Mouse (Mus musculus) heart, postnatal 36 days (tissue): Measurements from ENCODE around the gene Gm21987. TPM values are rescaled to one million over a fixed set of nuclear protein-coding genes. Genes with fewer than 3 reads are reported as not detected.
"Not testable (repeated sequence)": the region's sequence is repeated elsewhere in the genome, so short reads cannot be mapped to it uniquely, and the experiment has no call there.

Source experiments
- DNase-seq, 2 experiments: peaks; one replicate each; pipeline ENCODE4 v3.0.0; 2021 to 2022
- intact Hi-C: fragments of 180-260 bp; cut with DNase I; formaldehyde crosslinking; loops from one replicate; pipeline ENCODE4 v1.15.1; 2025
- total RNA-seq, 2 experiments: library from RNA; stranded (reverse); gene quantifications; 2 replicates each; pipeline ENCODE4 v1.2.3; 2021

Gm21987 gene
- total RNA-seq = not detected

DNA sequence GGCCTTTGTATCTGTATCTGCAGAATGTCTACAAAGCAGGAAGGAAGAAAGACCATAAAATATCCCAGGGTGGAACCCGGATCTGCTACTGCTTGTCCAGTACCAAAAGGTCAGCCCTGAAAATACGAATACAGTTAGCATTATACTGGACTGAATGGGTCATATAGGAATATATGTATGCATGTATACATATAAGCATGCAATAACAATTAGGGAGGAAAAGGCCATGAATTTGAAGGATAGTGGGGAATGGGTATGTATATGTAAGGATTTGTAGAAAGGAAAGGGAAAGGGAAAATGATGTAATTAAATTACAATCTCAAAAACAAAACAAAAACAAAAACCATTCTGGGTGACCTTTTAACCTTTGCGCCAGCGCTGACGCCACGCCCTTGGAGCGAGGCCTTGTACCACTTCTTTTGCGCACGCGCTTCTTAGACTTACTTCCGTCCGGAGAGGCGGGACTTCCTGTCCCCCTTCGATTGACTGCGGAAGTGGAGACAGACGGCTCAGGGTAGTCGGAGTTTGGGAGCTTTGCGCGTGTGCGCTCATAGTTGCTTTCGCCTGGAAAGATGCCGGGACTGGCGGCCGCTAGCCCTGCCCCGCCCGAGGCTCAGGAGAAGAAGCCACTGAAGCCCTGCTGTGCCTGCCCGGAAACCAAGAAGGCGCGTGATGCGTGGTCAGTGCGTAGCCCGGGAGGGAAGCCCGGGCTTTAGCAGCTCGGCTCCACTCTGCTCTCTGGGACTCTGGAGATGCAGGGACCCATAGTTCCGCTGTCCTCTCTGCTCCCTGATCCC lies at the start of gene Gm21987, which contains the start of gene Cox17:
Gm21987 (plus strand) TSS at position 512 of the 797 bp plus-strand sequence.
Cox17 (plus strand) TSS at position 463 of the 797 bp plus-strand sequence.
- DNase-seq = peak; percentile 93 to 94
- intact Hi-C loops = loop anchor here (1.0 to 10.0 kb wide), 2 partner anchors 106 to 378 kb away; partner anchors contain the start of gene Adprh

DNA sequence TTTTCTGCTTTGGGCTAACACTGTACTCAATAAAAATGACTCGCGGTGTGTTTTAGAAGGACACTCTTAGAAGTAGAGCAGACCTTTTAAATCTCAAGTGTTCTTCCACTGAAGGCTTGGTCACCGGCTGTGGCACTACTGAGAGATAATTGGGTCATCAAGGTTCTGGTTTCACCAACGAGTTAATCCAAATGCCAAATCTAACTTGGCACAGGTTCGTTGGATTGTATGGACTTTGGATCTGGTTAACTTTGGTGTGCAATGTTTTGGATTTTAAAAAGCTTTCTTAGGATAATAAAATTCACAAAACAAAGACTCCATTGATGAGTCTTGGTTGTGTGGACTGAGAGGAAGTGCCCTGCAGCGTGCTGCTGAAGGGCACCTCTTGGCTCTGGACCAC lies 48.4 kb upstream of the Gm21987 start:
- no peak for DNase-seq
- intact Hi-C loops = no loop called here

DNA sequence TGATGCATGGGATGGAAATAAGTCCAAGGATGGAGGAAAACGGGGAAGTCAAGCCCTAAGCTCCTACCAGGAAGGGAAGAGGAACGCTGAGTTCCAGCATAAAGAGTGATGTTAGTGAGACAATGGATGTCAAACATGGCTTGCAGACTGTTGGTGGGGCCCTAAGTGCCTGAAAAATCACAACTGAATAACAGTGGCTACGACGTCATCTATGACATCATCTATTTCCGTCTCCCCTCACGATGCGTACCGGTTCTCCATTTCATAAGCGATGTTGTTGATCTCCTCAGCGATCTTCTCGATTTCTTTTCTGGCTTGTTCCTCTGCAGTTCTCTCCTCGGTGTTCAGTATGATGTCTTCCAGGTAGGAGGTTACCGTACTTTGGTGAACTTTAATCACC lies 44.5 kb upstream of the Gm21987 start:
- DNase-seq = no peak
- intact Hi-C loops = no loop called here

- intact Hi-C loops = no loop called here
- peak; percentile 14 to 32 for DNase-seq
Observed at GRCm38 (mm10) chr16:38304460-38305194, 42.2 kb upstream of the Gm21987 start.

DNA sequence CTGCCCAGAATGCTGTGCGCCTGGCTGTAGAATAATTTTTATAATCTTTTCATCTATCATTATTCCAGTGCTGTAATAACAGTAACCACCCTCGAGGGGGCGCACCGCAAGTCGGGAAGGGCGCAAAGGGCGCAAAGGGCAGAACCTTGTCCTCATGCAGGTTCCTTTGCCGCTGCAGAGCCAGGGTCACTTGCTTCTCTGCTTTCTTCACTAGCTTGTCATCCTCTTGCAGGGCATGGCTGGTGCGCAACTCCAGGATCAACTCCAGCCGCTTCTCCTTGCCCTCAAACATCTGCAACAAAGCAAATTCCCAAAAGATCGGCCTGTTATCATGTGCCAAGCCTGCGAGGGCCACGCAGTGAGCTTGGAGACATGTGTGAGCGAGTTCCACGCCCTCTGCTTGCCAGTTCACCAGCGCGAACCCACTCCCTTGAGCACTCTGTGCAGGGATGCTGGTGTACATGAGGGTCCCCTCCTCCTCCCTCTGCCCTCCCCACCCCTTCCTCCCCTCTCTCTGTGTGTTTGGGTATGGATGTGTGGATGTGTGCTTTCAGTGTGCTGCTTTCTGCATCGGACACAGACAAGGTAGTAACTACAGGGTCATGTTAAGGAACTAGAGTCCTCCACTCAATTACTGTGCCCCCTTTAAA lies 40.1 kb upstream of the Gm21987 start:
- intact Hi-C loops = no loop called here
- DNase-seq = no peak

DNA sequence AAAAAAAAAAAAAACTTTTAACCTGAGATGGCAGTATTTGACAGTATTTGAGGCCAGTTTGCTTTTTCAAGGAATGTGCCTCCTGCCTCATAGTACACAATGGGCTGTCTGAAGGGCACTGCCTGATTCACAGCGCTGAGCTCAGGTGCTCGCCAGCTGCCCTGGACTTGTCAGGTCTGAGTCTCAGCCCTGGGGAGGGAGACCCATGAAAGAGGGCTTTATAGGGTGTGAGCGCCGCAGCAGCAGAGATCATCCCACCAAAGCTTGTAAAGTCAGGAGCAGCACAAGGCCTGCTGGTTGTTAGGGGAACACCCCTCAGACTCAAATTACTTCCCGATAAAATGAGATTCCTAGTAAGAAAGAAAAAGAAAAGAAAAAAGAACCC lies 39.6 kb upstream of the Gm21987 start:
- no peak for DNase-seq
- intact Hi-C loops = no loop called here

- DNase-seq = no peak
- intact Hi-C loops = no loop called here
Observed at GRCm38 (mm10) chr16:38307651-38308050, 39.2 kb upstream of the Gm21987 start.

DNA sequence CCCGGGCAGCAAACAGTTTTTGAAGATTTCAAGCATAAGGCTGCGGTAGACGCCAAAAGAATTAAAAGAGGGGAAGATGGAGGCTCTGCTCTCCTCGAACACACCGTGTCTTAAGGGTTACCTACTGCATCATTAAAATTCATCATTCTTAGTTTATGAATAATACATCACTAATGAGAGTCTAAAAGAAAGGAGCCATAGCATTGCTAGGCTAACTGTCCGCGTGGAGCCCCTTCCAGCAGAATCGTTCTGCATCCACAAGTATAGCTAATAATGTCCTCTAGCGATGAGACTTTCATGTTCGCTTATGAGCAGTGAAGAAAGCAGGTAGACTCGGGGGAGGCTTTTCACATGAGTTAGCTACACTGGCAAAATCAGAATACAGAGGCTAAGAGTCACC lies 38.6 kb upstream of the Gm21987 start:
- no peak for DNase-seq
- intact Hi-C loops = no loop called here

DNA sequence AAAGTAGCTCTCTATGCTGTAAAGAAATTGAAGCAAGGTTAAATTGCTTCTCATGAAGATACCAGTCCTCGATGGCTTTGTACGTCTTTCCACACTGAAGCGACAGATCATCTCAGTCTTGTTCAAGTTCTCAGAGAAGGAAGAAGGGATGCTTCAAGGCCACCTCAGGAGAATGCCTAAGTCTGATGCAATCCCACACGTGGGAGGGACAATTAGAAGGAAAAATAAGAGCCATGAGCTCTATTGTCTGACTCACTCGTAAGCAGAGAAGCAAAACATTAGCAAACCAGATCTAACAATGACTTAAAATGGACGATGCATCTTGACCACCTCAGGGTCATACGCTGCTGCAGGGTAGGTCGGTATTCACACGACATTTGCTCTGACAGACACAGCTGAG lies 28.3 kb upstream of the Gm21987 start:
- DNase-seq = no peak
- intact Hi-C loops = no loop called here

DNA sequence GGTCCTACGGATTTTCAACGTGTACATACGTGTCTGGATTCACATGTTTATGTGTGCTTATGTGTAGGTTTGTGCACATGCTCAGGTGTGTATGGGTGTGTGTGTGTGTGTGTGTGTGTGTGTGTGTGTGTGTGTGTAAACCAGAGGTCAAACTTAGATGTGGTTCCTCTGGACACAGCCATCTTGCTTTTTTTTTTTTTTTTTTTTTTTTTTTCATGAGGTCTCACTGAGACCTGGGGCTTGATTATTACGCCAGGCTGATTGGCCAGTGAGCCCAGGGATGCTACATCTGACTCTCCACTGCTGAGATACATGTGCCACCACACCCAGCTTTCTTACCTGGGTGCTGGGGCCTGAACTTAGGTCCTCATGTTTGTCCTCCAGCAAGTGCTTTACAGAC lies 27.8 kb upstream of the Gm21987 start:
- intact Hi-C loops = no loop called here
- no peak for DNase-seq

DNA sequence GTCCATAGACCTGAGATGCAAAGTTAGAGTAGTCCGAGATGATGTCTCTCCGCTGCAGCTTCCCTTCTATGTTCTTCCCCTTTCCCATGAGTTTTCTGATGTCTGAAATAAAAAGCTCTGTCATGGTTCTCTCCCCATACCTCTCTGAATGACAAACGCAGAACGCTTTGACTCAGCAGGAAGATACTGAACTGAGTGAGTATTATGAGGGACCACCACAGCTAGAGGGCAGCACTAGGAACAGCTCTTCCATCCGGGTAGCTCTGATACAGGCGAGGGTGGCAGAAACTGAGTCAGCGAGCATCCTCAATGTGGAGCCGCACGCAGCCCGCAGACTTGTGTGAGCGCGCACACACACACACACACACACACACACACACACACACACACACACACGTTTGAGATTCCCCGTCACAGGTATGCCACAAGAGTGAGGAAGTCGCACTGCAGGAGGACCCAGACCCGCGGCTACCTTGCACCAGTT lies 25.3 kb upstream of the Gm21987 start:
- intact Hi-C loops = no loop called here
- peak; percentile 27 to 43 for DNase-seq

DNA sequence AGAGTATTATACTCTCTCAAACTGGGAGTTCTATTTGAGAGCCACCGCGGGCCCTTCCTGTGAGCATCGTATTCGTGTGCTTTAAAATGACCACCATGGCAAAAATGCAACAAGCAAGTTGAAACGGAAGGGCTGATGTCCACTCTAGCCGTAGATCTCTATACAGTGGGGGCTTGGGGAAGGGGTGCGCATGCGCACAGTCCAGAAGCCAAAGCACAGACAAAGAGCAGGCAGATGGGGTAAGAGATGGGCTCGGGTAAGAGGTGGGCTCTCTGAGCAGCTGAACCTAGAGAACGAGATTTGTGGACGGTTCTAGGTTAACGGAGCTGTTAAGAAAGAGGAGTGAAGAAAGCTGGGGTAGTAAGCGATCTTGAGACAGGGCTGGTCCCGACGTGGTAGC lies 22.5 kb upstream of the Gm21987 start:
- intact Hi-C loops = no loop called here
- no peak for DNase-seq

GRCm38 (mm10) chr16:38326778-38327397 lies 20.0 kb upstream of the Gm21987 start:
- no peak for DNase-seq
- intact Hi-C loops = no loop called here

DNA sequence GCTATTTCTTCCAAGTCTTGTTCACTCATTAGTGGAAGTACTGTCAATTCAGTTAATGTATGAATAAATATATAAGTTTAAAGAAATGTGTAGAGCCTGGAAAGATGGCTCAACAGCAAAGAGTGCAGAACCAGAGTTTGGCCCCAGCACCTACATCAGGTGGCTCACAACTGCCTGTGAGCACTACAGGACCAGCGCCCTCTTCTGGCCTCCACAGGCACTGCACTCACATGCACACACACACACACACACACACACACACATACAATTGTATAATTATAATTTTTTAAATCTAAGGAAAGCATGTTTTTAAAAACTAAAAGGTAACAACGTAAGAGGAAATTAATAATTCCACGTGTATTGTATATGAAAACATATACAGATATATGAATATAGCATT lies 17.5 kb upstream of the Gm21987 start:
- DNase-seq = no peak
- intact Hi-C loops = no loop called here

DNA sequence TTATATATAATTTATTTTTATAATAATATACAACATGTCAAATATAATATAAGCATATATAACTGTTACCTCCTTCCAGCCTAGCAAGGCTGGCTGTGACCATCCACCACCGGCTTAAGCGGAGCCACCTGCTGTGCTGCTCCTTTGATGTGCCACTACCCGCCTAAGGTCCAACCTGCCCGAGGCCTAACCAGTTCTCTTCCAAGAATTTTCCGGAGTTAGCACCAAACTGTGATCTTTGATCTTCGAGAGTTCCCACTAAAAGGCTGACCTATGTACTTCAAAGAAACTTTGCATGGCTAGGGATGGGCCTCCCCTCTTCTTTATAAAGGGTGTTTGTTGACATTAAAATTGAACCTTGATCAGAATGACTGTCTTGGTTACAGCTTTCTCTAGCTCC lies 12.4 kb upstream of the Gm21987 start:
- DNase-seq = no peak
- intact Hi-C loops = no loop called here

GRCm38 (mm10) chr16:38338077-38338476 lies 8.8 kb upstream of the Gm21987 start:
- intact Hi-C loops, DNase-seq: not testable (repeated sequence)

GRCm38 (mm10) chr16:38341396-38342324 lies 5.2 kb upstream of the Gm21987 start, which contains the start of gene Maats1:
TSS of gene Maats1 (minus strand) at chr16:38342143.
- peak; percentile 70 to 76 for DNase-seq
- intact Hi-C loops = loop anchor here (5.0 to 10.0 kb wide), 2 partner anchors 254 to 383 kb away; partner anchors contain the start of gene Gsk3b

GRCm38 (mm10) chr16:38344941-38345725 lies 1.7 kb upstream of the Gm21987 start:
- peak in 1 of 2 experiments; percentile 20 for DNase-seq
- intact Hi-C loops = loop anchor here (1.0 to 10.0 kb wide), 4 partner anchors 137 to 380 kb away; partner anchors contain the start of gene Gsk3b
